Mouse (Mus musculus): Measurements from ENCODE around the gene Cst7.
"Not testable (repeated sequence)": the region's sequence is repeated elsewhere in the genome, so short reads cannot be mapped to it uniquely, and the experiment has no call there.

Gene Cst7

DNA sequence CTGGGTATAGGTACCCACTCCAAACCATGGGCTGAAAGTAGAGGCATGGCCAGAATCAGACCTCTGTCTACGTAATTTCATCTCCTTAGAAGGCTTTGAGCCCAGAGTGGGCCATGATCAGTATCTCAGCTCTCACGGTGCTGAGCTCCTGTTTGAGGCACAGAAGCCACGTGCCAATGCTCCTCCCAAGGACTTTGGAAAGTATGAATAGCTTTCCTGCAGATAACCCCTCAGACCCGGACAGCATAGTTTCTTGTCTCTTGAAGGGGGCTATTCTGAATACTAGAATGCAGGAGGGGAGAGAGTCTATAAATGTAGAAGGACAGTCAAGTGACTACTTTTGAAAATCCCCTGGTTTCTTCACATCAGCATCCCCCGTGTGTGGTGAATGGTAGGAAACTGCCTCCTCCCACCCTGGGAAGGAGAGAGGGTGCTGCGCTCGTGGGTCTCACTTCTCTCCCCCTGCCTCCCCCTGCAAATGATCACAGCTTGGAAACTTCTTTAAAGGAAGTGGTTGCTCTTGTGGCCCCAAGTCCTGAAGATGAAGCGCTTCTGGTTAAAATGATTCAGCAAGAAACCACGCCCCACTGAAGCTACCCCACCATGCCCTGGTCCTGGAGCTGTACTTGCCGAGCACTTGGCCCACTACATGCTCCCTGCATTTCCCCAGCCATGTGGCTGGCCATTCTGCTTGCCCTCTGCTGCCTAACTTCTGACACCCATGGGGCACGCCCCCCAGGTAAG lies at the start of gene Cst7:
Gene Cst7, plus strand, starts transcription at position 569 of the 744 bp plus-strand sequence.
- no peak for DNase-seq (ENCODE audit: low spot score)

DNA sequence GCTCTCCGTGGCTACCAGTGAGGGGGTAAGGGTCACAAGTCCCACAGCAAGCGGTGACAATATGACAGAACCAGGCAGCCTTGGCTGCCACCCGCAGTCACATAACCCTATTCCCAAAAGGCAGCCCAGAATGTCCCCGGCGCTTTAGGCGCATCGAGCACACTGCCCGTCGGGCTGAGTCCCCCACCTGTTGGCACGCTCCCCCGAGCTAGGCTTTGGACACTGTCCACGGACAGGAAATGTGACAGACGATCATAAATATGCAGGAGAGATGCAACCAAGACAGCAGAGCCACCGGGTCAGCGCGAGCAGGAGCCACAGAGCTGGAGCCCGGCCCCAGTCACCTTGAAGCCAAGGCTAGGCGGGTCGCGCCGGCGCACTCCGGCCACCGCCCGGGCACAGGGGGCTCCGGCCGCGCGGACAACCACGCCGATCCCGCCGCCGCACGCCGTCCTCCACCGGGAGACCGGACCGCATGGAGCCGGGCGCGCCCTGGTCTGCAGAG lies 44.5 kb upstream of the Cst7 start:
- DNase-seq (ENCODE audit: low spot score): no peak

DNA sequence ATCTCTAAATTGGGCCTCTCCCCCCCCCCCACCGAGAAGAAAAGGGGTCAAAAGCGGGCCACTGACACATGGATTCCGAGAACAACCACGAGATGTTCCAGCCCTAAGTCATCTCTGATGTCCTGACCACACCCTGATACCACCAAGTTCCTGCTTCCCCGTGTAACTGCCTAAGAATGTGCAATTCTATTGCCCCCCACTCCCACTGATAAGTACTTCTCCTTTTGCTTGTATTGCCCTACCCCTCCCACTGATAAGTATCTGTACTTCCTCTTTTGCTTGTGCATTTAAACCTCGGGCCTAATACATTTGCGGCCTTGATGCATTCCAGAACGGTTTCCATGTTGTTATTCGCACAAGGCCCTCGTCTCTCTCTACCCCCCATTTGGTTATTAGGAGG lies 20.6 kb upstream of the Cst7 start:
- DNase-seq (ENCODE audit: low spot score): not testable (repeated sequence)

DNA sequence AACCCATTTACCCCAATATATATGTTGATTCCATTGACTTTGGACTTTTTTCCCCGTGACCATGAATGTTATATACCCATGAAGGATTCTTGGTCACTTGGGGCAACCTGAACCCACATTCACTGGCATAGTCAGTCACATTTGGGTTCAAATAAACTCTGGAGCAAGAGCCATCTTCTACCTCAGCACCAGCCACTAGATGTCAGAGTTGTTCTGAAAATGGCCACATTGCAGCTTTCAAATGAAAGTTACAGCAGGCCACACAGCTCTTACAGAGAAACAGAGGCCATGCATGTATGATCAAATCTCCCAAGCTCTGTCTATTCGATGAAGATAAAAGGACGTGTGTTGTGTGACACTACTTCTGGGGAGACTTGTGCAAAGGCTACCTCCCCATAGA lies 11.6 kb upstream of the Cst7 start:
- no peak for DNase-seq (ENCODE audit: low spot score)

DNA sequence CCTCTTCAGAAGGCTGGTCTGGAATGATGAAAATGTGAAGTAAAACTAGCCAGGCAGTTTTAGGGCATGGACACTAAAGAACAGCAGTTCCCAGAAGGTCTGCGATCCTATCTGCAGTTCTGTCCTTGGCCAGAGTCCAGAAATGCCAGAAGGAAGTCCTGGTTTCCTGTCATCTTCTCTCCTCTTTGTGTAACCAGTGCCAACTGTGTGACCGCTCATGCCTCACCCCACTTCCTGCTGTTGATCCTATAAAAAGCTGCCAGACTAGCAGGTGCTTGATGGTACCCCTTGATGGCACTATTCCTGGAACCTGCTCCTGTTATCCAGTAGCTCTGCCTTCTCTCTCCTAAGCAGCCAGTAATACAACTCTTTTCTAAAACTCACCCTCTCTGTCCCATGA lies 3.2 kb upstream of the Cst7 start:
- no peak for DNase-seq (ENCODE audit: low spot score)

DNA sequence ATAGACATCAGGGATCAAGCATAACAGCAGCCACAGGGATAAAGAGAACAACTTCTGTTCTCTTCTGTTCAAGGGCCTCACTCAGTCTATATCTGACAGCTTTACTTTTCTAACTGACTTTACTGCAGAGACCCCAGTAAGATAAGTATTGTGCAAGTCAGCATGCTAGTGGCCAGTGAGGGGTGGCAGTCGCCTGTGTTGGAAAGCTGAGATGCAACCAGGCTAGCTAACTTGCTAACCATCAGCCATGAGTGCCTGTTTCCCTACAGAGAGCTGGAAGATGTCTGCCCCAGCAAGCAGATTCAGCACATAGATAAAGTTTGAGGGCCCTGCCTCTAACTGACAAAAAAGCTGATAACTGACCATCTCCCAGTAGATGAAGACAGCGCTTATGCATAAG lies 546 bp downstream of the Cst7 start:
- DNase-seq (ENCODE audit: low spot score): no peak

DNA sequence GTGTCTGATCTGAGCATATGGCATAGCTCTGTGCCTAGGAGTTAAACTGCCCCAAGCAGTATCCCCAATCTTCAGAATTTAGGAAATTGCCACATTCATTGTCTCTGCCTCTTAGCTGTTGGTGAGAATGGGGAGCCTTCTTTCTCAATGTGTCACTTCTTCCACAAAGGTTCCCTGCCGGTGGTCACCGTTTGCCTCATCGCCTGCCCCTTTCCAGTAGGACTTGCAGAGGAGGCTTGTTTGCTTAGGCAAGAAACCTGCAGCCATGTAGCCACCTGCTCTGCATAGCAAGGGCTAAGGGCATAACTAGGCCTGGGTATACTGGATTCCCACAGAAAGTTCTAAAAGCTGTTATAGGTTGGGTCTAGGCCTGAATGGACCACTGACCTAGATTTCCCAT lies 2.2 kb downstream of the Cst7 start:
- no peak for DNase-seq (ENCODE audit: low spot score)

DNA sequence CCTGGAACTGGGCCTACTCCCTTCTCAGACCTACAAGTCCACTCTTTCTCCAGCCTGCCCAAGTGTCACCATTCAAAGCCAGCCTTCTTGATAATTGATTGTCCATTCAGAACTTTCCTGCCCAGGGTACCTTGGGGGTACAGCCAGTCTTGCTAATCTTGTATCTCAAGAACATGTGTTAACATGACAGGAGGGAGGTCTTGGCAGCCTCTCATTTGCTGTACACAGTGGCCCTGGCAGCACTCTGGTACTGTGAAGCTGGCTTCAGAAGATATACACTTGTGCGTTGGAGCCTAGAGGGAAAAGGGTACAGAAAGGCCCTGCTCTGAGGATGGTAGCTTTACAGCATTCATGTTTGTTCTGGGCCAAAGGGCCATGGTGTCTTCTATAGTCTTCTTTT lies 6.0 kb downstream of the Cst7 start:
- DNase-seq (ENCODE audit: low spot score): no peak

DNA sequence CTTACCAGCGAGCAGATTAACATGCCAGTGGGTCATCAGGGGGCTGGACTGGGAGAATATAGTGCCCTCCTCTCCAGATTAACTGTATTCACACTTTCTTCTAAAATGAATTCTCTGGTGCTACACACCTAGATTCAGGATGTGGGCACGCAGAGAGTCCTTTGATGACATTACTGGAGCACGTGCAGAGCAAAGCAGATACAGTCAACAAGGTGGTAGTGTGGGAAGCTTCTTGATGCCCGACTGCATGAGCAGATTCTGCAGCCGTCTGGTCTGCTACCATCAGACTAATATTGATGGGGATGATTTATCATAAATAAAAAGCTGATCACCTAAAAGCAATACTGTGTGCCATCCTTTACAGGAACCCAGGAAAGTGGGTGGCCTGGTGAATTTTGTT lies 8.4 kb downstream of the Cst7 start:
- DNase-seq (ENCODE audit: low spot score): no peak

DNA sequence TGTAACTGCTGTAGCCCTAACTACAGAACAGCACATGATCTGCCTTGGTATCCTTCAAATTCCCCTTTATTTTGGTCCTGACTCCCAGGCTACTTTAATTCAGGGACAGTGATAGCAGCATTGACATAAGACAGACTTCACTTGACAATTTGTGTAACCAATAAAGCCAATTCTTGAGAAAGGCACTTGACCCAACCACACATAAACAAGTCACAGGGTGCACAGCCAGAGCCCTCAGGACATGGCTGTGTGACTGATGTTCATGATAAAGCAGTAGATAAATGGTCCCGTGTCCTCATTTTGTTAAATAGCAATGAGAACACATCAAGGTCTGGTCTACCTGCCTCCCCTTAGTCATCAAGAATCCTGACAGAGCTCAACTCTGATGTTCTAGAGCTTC lies 9.4 kb downstream of the Cst7 start:
- no peak for DNase-seq (ENCODE audit: low spot score)

DNA sequence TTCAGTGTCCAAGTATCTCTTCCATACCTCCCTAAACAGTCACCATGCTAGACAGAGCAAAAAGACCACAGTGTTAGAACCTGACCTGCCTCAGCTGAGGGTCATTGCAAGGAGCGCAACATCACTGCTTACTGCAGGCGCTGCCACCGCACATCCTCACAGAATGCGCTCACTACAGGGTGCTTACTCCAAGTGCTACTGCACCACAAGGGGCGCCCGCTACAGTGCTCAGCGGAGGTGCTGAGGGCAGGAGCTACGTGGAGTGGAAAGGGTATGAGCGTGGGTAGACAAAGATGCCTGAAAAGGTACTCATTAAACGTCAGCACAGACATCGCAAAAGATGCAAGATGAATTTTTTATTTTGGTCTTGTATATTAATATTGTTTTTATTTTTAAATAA lies 18.9 kb downstream of the Cst7 start:
- no peak for DNase-seq (ENCODE audit: low spot score)

DNA sequence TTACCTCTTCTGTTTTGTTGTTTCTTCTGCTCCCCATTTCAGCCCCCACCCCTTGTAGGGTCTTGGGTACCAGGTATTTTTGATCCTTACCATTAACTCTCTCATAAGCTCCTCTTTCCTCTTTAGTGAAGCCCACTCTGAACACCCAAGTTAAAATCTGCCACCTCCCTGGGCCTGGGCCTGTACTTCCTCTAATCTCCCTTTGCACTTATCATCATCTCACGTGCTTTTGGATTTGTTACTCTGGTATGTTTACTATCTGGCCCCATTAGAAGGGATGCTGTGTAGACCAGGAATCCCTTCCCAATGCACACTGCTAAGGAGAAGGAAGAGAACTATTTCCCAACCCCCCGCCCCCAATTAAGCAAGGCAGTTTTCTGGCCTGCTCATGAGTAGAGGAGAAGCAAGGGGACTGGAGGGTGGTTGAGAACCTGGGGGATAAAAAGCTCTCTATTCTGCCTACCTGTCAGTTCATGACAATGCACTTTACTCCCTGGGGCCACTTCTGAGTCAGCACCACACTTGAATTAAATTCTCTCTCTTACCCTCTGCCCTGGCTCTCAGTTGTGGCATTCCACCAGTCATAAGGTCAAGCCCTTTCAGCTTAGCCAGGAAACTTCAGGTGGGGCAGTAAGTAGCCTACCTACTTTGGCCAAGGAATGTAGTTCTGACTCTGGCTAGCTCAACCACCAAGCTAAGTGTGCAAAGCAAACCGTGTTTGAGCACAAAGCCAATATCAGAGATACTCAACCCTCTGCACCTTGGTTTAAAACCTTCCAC lies 25.4 kb downstream of the Cst7 start:
- DNase-seq (ENCODE audit: low spot score): no peak

DNA sequence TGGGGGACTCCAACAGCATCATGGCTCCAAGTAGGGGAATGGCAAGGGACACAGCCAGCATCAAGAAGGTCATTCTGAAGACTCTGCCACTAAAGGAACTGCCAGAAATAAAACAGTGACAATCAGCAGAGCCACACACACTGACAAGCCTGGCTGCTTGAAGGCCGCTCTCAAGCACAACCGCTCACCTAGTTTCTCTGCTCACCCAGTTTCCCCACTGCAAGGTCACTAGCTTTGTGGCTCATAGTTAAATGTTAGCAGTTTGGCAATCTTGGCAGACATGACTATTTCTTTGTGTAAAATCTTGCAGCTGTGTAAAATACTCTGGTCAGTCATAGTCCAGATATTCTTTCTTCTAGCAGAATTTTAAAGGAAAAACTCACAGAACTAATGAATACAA lies 30.0 kb downstream of the Cst7 start:
- DNase-seq (ENCODE audit: low spot score): no peak

DNA sequence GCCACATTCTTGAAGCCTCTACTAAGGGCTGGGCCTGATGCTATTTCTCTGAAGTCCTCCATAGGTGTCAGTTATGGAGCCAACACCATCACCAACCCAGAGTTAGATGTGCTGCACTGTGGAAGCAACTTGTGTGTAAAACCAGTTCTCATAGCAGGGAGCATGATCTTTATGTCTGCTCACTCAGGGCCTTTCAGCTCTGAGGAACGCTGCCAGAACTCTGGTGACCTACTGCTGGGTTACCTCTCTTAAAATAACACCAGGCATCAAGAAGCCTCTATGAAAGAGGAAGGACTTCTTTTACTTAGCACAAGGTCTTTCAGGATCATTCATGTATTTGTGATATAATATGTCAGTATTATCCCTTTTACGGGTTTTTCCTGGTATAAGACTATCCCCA lies 32.0 kb downstream of the Cst7 start:
- DNase-seq (ENCODE audit: low spot score): no peak

DNA sequence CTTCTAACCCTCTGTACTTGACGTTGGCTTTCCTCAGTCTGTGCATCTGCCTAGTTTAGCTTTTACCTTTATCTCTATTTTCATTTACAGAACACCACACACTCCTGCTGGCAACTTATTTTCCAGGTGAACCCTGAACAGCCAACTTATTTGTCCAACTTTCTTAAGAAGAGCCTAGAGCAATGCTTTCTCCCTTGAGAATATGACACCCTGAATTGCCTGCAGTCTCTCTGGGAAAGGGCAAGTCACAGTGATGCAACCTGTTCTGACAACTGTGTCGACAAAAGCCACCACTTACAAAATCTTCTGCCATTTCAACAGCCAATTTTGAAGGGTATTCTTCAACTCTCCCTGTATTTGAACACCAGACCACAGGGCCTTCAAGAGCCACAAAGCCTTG lies 34.6 kb downstream of the Cst7 start:
- DNase-seq (ENCODE audit: low spot score): no peak

DNA sequence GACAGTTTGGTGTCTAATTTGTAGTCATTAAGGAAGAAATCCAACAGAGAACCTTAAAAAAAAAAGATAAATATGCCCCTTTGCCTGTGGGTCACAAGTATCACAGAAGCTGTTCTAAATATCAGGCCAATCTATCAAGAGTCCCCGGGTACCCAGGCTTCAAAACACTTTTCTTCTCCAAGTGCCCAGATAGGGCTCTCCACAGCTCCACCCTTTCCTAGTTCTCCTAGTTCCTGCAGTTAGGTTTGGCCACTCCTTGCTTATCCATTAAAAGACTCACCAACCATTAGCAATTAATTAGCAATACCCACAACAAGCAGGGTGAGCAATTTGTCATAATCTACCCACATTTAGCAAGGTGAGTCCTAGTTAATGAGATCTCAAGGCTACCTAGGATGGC lies 36.9 kb downstream of the Cst7 start:
- no peak for DNase-seq (ENCODE audit: low spot score)

DNA sequence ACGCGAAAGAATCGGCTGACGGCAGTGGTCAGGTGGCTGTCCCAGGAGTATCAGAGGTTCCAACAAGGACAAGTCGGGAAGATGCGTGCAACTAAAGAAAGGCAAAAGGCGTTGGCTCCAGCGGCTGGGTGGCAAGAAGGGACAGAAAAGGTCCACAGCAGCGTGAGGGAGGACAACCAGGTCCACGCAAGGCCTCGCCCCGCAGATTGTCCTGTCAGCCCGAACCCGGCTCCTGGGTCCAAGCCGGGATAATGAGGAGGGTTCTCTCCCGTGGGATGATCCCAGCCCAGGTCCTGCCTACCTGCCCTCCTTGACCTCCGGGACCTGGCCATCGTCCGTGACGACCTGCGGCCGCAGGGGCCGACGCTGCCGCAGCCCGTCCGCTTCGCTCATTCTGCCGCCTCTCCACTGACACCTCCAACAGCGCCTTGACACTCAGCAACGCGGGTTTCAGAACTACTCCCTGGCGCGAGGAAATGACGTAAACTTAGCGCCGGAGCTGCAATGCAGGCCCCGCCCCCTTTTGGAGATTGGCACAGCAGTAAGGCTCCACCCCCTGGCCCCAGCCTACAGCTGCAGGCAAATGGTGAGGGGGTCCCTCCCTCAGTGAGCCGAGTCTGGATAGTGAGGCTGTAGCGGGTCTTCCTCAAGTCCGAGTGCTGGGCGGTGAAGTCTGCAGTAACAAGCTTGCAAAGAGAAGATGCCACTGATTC lies 38.0 kb downstream of the Cst7 start, which contains the start of gene Apmap:
Gene Apmap, minus strand, starts transcription at position 481 of the 713 bp plus-strand sequence.
- DNase-seq (ENCODE audit: low spot score): peak; percentile 79

DNA sequence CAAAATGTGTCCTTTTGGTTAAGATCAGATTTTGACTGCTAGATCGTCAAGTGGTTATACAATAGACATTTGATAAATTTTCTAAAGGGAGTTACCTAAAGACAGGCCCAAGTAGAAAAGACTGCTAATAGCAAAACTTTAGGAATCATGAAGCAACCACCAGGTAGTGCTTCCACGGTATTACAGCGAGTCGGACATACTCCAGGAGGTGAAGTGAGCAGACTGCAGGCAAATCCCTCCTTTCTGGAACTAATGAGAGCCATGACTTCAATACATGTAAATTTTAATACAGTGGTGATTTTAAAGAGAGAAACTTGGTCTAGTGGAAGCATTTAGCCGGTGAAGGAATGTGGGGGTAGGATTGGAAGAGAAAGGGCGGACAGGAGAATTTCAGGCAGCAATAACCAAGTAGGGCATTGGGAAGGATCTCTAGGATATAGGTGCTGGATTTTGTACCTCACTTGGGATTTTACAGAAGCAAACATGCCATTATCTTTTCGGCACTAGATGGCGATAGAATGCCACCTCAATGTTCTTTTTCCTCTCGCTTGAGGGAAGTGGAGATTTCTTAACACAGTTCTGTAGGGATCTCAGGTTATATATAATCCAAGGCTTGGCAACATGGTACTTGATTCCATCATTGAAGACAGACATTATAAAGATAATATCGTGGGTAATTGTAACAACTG lies 38.8 kb downstream of the Cst7 start:
- no peak for DNase-seq (ENCODE audit: low spot score)

DNA sequence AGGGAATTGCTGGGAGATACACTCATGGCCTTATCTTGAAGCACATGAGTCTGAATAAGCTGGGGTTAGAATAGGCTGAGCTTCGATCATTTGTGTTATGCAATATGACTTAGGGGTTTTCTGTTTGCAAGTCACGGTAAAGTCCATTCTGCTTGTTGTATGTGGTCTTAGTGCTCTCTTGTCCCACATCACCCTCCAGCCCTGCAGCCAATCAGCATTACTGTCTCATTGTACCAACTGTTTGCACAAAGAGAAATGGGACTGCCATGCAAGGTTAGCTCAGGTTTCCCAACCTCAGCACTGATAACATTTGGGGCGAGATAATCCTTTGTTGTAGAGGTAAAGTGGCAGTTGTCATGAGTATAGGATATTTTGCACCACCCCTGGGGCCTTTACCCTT lies 39.9 kb downstream of the Cst7 start:
- DNase-seq (ENCODE audit: low spot score): no peak

DNA sequence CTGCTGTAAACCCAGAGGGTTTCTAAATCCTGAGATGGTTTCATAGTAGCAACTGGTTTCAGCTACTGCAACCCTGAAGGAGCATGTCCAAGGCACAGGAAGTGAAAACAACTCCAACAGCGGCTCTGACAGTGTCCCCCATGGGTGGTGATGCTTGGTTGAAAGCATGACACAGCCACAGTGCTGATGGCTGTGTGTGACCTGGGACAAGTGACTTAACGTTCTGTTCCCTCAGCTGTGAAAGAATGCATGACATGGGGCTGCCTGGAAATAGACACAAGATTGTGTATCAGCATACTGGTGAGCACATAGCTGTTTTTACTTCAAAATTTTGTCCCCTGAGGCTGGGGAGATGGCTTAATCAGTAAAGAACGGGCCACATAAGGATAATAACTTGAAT lies 51.5 kb downstream of the Cst7 start:
- DNase-seq (ENCODE audit: low spot score): no peak

DNA sequence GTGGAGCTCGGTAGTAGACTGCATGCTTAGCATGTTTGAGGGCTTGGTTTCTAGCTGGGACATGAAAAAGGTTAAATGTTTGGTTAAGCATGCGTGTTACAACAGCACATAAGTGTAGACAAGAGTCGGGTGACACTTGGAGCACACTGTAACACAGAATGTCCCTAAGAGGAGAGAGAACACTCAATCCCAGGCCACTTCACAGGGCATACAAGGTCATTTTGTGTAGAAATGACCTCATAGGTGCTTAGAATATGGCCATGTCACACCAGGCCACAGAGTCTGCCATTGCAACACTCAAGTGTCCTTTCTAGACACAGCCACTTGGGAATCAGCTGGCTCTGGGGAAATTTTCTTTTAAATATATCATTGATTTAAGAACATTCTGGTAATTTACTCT lies 53.7 kb downstream of the Cst7 start:
- no peak for DNase-seq (ENCODE audit: low spot score)

DNA sequence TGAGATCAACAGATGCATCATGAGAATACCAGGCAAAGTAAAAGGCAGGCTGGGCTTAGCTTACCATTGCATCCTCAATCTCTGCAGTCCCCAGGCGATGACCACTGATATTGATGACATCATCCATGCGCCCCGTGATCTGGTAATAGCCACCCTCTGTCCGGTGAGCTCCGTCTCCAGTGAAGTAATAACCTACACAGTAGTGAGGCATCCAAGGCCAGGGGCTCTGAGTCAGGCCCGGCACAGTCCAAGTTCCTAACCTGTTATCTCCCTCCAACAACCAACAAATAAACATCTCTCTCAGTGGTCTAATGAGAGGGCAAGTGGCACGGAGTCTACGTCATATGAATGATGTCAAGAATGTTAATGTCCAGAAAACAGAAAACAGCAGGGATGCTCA lies 54.7 kb downstream of the Cst7 start:
- DNase-seq (ENCODE audit: low spot score): no peak
